Mouse (Mus musculus) lung, postnatal 0 days (tissue): ENCODE measurements at regions not wholly inside any gene's neighbourhood (a gene's known extent, or its start where the extent isn't known, plus 50 kb on each side); places are given as distances from the start of the nearest gene placed in this dataset.

Experiments
- CTCF ChIP-seq: IDR thresholded peaks from 2 replicates; pipeline ENCODE4 v1.5.1; 2016; ENCODE audit warnings: antibody characterized with exemption, mild to moderate bottlenecking
- EP300 ChIP-seq: IDR thresholded peaks from 2 replicates; pipeline ENCODE4 v1.6.1; 2016; ENCODE audit warnings: antibody characterized with exemption, mild to moderate bottlenecking, control low read depth

- no peak for TF ChIP-seq CTCF
- no peak for TF ChIP-seq EP300
Observed at GRCm38 (mm10) chr17:45916937-45917336, 115.2 kb downstream of the Vegfa start.
